Mouse (Mus musculus): Measurements from ENCODE around the gene Zfyve28. TPM values are rescaled to one million over a fixed set of nuclear protein-coding genes. Genes with fewer than 3 reads are reported as not detected.
A peak's percentile ranks its signal among the peaks of the same experiment; 100 is the strongest.

The Zfyve28 gene
- total and polyA plus RNA-seq, 3 experiments = 0.12 to 0.14 TPM; not detected in 1

GRCm38 (mm10) chr5:34336775-34337450, 48.7 kb upstream of the Zfyve28 start (continued):
- TF ChIP-seq MAZ (IDR thresholded peaks at IDR 0.05; ENCODE audit: low read depth, low read length) (peak; percentile 76; the same call in 1 of the 2 replicates), TBP (IDR thresholded peaks at IDR 0.05; ENCODE audit: low read depth, low read length) (peak; percentile 38), MEF2A (IDR thresholded peaks at IDR 0.05; ENCODE audit: extremely low read depth, insufficient replicate concordance, low read depth, low read length, poor library complexity, severe bottlenecking) (no peak)

GRCm38 (mm10) chr5:34336097-34336774, 48.0 kb upstream of the Zfyve28 start, which contains the start of gene Rnf4:
Rnf4 (plus strand) TSS chr5:34336289.
- DNase-seq (ENCODE audit: low read depth, low spot score) = peak; percentile 100
- peaks cover 15 to 23% of the 10 kb centered on the region in 2 experiments for H3K4me1 ChIP-seq (ENCODE audit: control insufficient read depth in 1 of 2, insufficient read depth in 2 of 2, low read length in 2 of 2)
- peak within 1 kb of the TSS; percentile 95 for H3K9ac ChIP-seq (ENCODE audit: control insufficient read depth, low read depth, low read length, poor library complexity, severe bottlenecking)
- peak within 1 kb of the TSS; percentile 84 to 88 for H3K4me3 ChIP-seq (ENCODE audit: control insufficient read depth in 1 of 2, insufficient read depth in 1 of 2, low read depth in 2 of 2, low read length in 2 of 2)
- H3K27ac ChIP-seq (ENCODE audit: control insufficient read depth, low read depth, low read length) = peak within 1 kb of the TSS; percentile 82
- H3K9me3 ChIP-seq (replicated peaks; ENCODE audit: insufficient read depth, low read length) = no peaks in the 10 kb centered on the region
- peaks cover 58% of the 10 kb centered on the region for H3K79me2 ChIP-seq (ENCODE audit: control insufficient read depth, insufficient read depth, low read length, poor library complexity)
- H3K27me3 ChIP-seq (ENCODE audit: control insufficient read depth in 1 of 2, insufficient read depth in 2 of 2, low read length in 2 of 2) = no peaks in the 10 kb centered on the region
- H3K36me3 ChIP-seq (ENCODE audit: control insufficient read depth in 1 of 2, insufficient read depth in 2 of 2, low read length in 2 of 2) = peaks cover 15 to 40% of the 10 kb centered on the region in 2 experiments
- TF ChIP-seq HCFC1 (IDR thresholded peaks at IDR 0.05; ENCODE audit: low read depth, low read length) (peak; percentile 92), POLR2A (IDR thresholded peaks at IDR 0.05; ENCODE audit: control insufficient read depth in 1 of 2, insufficient read depth in 1 of 2, low read depth in 1 of 2, low read length in 2 of 2, poor library complexity in 1 of 2) (peak; percentile 90 to 100), NRF1 (IDR thresholded peaks at IDR 0.05; ENCODE audit: insufficient read depth, low read depth, low read length, poor library complexity, severe bottlenecking) (no peak), RAD21 (IDR thresholded peaks at IDR 0.05; ENCODE audit: low read depth, low read length) (no peak), BHLHE40 (IDR thresholded peaks at IDR 0.05; ENCODE audit: borderline replicate concordance, low read depth, low read length) (no peak), MEF2A (IDR thresholded peaks at IDR 0.05; ENCODE audit: extremely low read depth, insufficient replicate concordance, low read depth, low read length, poor library complexity, severe bottlenecking) (no peak), SIN3A (IDR thresholded peaks at IDR 0.05; ENCODE audit: low read length) (peak; percentile 47; the same call in 1 of the 2 replicates), CHD1 (IDR thresholded peaks at IDR 0.05; ENCODE audit: low read depth, low read length) (no peak), MYC (IDR thresholded peaks at IDR 0.05; ENCODE audit: low read depth, low read length) (peak; percentile 79; the same call in 1 of the 2 replicates), ZMIZ1 (IDR thresholded peaks at IDR 0.05; ENCODE audit: low read depth, low read length) (peak; percentile 94), POLR2AphosphoS2 (IDR thresholded peaks at IDR 0.05; ENCODE audit: low read length) (peak; percentile 99), ZC3H11A (IDR thresholded peaks at IDR 0.05; ENCODE audit: low read depth, low read length) (no peak), E2F4 (IDR thresholded peaks at IDR 0.05; ENCODE audit: borderline replicate concordance, low read depth, low read length) (no peak), KAT2A (conservative IDR thresholded peaks at IDR 0.05; ENCODE audit: low read depth, low read length) (peak; percentile 71; the same call in 1 of the 2 replicates), GABPA (IDR thresholded peaks at IDR 0.05; ENCODE audit: low read depth, low read length) (no peak), TAL1 (IDR thresholded peaks at IDR 0.05; ENCODE audit: low read length) (no peak), SMC3 (IDR thresholded peaks at IDR 0.05; ENCODE audit: low read depth, low read length) (no peak), TBP (IDR thresholded peaks at IDR 0.05; ENCODE audit: low read depth, low read length) (peak; percentile 93), ELF1 (IDR thresholded peaks at IDR 0.05; ENCODE audit: low read depth, low read length) (peak; percentile 93), RCOR1 (IDR thresholded peaks at IDR 0.05; ENCODE audit: low read depth, low read length) (no peak), POLR2AphosphoS5 (IDR thresholded peaks at IDR 0.05; ENCODE audit: borderline replicate concordance, low read depth, low read length) (no peak; the same call in 1 of the 2 replicates), NELFE (IDR thresholded peaks at IDR 0.05; ENCODE audit: low read depth, low read length) (peak; percentile 99), MAZ (IDR thresholded peaks at IDR 0.05; ENCODE audit: low read depth, low read length) (no peak), ZNF384 (IDR thresholded peaks at IDR 0.05; ENCODE audit: low read depth, low read length) (no peak), TCF12 (IDR thresholded peaks at IDR 0.05; ENCODE audit: low read depth, low read length) (peak; percentile 56), CTCF (IDR thresholded peaks at IDR 0.05 in 2 of 3, conservative IDR thresholded peaks at IDR 0.05 in 1 of 3; ENCODE audit: control insufficient read depth in 1 of 3, insufficient read depth in 1 of 3, low read depth in 2 of 3, low read length in 3 of 3, poor library complexity in 1 of 3, severe bottlenecking in 1 of 3) (0 out of 6 replicates have a peak, but pooled peaks of 1 of the 3 experiments have one; percentile 10), ETS1 (IDR thresholded peaks at IDR 0.05; ENCODE audit: low read depth, low read length) (no peak), ZKSCAN1 (IDR thresholded peaks at IDR 0.05; ENCODE audit: low read depth, low read length) (no peak), MAX (IDR thresholded peaks at IDR 0.05; ENCODE audit: low read length) (peak; percentile 65; the same call in 1 of the 2 replicates), USF2 (IDR thresholded peaks at IDR 0.05; ENCODE audit: borderline replicate concordance in 1 of 2, insufficient read depth in 1 of 2, low read depth in 1 of 2, low read length in 2 of 2) (no peak), MAFK (IDR thresholded peaks at IDR 0.05; ENCODE audit: borderline replicate concordance, low read depth, low read length) (no peak)

Data from MEL (cell line).